Mouse (Mus musculus) central nervous system, embryonic 18 days (tissue): ENCODE measurements around the gene Zbtb7b. TPM values are rescaled to one million over a fixed set of nuclear protein-coding genes. Genes with fewer than 3 reads are reported as not detected.

ENCODE experiments used
- polyA plus RNA-seq: library from polyadenylated mRNA; depleted of rRNA; stranded (reverse); fragments of >200 nt; gene quantifications from 2 replicates; pipeline ENCODE4 v1.2.3, GENCODE M21; 2012; rRNA removed

Gene Zbtb7b
- polyA plus RNA-seq: 3.4 and 3.7 TPM in 2 replicates

DNA sequence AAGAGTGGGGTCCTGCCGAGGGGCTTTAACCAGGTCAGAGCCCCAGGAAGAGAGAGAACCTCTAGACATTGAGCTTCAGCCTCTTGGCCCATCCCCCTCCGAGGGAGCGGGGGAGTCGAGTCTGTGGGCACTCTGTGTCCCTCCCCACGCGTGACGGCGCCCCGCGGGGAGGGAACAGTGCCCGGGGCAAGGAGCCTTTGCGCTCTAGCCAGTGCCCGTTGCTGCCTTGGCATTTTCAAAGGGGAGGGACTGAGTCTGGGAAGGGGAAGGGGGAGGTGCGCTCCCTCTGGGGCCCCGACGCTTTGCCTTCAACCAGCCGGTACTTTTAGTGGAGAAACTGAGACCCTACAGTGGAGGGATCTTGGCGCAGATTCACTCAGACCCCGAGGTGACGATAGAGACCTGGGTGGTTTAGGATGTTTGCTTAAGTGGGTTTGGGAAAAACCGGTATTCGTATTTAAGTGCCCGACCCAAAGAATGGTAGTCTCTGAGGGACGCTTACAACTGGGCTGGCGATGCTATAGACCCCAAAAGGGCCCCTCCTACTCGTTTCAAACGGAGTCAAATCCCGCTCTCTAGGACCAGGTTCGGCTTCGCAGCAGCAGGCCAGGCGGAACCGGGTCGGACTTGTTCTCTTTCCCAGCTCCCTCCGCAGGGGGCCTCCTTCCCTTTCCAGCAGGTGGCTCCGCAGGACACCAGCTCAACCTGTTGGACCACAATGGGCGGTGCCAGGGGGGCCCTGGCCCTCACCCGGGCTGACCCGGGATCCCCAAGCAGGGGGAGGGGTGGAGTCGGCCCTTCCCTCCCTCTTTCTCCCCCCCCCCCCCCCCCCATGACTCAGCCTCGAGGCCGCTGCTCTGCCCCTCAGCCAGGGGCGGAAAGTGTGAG, at the start of gene Zbtb7b:
Gene Zbtb7b, minus strand, starts transcription at position 771 of the 888 bp plus-strand sequence.

DNA sequence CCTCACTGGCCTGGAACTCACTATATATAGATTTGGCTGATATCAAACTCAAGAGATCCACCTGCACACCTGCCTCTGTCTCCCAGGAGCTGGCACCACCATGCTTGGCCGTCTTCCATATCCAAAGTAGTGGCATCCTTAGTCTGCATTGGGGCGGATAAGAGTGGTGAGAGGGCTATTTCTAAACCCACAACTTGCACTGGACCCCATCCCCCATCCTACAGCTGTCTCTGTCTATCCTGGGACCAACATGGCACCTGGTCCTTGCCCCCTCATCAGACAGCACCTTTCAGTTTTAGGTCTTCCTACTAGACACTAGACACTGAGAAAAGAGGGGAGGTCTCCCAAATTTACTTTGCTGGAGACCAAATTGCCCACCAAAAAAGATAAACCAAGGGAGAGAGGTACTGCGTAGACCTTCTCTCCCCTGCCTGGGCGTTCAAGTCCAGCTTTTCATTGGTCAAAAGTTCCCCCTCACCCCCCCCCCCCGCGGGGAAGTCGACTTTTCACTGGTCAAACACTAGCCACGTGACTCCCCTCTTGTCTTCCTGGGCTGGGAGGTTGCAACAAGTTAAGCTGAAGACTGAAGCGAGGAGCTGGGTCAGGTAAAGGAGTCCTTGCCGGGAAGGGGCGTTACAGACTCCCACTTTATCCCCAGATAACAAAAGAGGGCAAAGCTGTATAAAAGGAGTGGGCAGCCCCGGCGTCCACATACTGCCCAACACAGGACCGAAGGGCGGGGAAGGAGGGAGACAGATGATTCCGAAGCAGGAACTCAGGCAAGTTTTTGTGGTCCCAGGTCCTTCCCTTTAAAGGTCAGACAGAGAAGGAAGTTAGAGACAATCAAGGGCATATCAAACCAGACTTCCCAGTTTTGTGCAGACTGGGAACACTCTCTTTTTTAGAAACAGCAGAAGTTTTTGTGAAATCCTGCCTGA, 41.9 kb upstream of the Zbtb7b start, which contains the start of gene Pbxip1:
Gene Pbxip1, plus strand, starts transcription at position 531 of the 938 bp plus-strand sequence.

DNA sequence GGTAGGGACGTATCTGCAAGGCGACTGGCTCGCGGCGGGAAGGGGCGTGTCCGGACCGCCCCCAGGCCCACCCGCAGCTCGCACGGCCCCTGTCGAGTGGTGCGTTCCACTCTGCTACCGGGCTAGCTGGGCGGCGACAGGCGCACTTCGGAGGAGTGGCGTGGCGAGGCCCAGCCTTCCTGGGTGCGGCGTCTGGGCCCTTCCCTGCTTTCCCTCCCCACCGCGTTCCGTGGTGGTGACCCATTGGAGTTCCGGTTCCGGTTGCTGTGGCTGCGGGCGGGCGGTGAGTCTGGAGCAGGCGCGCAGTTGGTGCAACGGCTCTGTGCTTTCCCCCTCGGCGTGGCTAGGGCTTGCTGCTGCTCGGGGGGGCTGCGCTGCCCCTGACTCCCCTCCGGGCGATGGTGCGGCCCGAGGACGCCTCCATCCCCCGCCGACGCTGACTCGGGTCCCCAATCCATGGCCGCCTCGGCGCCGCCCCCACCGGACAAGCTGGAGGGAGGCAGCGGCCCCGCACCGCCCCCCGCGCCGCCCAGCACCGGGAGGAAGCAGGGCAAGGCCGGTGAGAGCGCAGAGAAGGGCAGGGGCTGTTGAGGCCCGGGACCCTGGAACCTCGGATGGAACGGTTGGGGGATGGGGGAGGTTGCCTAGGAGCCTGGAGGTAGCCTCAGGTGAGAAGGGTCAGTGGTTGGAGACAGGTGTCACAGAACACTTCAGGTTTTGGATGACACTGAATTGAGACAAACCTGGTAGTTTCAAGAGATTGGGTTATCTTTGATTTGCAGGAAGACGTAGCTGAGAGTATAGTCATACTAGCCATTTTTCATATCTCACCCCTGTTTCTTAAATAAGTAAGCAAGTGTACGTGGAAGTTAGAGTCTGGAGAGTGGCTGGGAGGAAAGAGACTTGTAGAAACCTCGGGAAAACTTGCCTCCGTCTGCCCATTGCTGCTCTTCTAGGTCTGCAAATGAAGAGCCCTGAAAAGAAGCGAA, 35.9 kb upstream of the Zbtb7b start, which contains the start of gene Pygo2:
Gene Pygo2, plus strand, starts transcription at position 44 of the 989 bp plus-strand sequence.

DNA sequence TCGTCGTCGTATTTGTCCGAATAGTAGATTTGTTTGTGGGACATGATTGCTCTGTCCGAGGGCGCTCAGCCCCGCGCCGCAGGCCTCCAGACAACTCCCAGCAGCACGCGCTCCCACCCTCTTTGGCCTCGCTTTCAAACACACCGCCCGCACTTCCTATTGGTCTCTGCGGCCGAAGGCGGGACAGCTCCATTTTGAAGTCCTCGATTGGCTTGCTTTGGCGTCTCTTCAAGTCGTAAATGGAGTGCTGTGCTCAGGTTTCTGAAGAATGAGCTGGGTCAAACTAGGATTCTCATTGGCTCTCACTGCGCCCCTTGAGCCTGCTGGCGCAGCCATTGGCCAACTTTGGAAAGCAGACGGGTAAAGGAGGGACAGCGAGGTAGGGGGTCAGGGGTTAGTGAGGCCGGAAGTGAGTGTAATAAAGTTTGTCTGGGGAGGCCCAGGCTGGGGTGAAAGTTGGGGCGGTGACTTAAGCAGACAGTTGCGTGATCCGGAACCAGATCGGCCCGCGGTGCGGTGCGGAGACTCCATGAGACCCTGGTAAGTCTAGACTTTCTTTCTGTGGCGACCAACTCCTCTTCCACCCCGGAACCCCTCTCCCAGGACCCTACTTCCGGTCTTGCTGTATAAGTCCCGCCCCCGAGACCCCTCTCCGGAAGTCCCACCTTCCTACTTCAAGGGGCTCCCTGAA, 23.7 kb upstream of the Zbtb7b start, which contains the start of the genes Cks1b and Shc1:
Gene Cks1b, minus strand, starts transcription at position 214 of the 691 bp plus-strand sequence.
Gene Shc1, plus strand, starts transcription at position 274 of the 691 bp plus-strand sequence.

DNA sequence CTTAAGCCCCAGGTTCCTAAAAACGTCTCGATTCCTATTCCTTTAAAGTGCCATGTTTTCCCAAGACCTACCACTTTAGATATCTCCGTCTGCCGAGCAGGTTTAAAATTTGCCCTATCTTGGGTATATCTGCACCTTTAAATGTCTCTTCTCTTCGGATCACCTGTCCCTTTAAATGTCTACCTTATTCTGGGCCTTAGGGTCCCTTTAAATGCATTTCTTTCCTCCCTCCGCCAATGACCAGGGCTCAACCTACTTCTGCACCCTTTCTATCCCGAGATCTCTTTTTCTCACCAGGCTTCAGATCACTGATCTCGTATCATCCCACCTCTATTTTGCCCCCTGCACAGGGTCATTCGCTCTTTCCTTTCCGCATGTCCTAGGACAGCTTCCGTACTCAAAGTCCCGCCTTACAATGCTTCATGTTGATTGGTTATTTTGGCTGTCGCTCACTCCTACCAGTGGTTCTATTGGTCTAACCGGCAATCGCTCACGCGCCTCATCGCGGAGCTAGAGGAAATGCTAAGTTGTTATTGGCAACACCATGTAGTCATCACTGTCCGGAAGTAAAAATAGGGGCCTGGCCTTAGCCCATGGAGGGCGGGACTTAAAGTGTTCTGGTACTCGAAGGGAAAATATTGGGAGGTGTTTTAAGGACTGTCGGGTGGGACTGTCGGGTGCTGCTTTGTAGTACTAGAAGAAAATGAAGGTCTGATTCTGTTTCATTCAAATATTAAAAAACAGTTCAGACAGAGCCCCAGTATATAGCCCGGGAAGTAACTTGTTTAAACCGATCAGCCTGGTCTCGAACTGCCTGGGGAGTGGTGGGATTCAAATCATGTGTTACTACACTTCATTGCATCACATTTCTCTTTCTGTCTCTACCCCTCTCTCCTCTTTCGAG, 17.2 kb upstream of the Zbtb7b start, which contains the start of gene Flad1:
Gene Flad1, minus strand, starts transcription at position 381 of the 904 bp plus-strand sequence.

DNA sequence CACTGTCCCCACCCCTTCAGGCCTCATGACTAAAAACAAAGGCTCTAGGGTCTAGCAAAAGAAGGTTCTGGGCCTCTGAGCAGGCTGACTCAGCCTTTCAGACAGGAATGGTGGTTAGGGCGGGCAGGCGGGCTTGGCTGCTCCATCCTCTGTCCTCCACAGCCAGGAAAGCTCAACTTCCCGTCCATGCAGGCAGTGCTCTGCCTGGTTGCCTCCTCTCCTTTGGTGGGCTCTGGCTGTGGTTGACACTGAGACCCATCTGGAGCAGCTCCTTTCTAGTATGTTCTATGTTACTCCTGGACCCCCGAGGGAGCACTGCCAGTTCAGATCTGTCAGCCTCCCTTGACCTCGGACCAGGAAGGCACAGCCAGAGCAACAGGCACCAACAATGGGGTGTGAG, 8.1 kb upstream of the Zbtb7b start, which contains the start of gene Lenep:
Gene Lenep, minus strand, starts transcription at position 101 of the 400 bp plus-strand sequence.

DNA sequence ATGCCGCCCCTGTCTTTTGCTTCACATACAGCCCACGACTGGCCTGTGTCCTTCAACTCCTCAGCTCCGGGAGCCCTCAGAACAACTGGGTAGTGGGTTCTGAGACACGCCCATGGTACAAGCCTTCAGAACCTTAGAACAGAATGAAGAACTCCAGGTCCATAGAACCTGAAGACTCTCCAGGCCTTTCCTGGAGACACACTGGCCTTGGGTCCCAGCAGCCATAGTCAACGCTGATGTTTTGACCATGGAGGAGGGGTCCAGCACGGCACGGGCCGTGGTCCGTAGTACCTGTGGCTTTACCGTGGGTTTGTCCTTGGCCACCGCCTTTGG, 29.5 kb downstream of the Zbtb7b start, which contains the start of gene Dcst1:
Gene Dcst1, minus strand, starts transcription at position 101 of the 333 bp plus-strand sequence.

DNA sequence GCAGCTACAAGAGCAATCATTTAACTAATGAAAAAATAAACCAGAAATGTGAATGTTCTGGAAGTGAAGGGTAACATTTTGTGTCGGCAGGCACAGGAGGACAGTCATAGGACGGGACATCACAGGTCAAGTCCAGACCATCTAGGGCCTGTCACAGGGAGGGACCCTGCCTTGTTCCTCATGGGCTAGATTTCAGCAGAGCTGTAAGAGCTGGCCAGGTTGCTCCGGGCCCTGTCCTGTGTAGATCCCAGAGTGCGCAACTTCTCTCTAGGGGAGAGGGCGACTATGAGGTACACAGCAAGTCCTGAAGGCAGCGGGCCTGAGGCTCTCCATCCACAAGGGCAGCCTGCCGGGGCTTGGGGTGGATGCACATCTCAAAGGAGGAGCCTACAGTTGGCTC, 32.9 kb downstream of the Zbtb7b start, which contains the start of gene Dcst2:
Gene Dcst2, plus strand, starts transcription at position 301 of the 400 bp plus-strand sequence.

DNA sequence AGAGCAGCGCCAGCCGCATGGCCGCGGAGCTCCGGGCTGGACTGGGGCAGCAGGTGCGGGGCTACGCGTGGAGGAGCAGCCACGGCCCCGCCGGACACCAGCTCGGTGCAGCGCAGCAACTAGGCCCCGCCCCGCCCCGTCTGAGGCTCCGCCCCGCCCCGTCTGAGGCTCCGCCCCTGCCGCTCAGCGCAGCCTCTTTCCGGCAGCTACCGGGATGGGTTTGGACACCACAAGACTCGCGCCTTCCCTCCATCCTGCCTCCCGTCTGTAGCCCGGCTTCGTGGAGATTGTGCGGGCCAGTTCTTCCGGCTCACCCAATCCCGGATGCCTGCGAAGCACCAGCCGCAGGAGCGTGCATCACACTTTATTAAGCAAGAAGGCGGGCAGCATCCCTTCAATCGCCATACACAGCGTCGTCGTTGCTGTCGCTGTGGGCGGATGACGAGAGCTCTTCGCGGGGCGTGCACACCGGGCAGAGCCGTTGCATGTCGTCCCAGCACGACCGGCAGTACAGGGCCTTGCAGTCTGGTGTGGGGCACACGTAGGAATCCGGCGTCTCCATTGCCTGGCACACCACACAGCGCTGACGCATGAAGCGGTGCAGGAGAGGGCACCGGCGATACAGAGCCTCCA, 44.6 kb downstream of the Zbtb7b start, which contains the start of gene Adam15:
Gene Adam15, minus strand, starts transcription at position 128 of the 633 bp plus-strand sequence.

DNA sequence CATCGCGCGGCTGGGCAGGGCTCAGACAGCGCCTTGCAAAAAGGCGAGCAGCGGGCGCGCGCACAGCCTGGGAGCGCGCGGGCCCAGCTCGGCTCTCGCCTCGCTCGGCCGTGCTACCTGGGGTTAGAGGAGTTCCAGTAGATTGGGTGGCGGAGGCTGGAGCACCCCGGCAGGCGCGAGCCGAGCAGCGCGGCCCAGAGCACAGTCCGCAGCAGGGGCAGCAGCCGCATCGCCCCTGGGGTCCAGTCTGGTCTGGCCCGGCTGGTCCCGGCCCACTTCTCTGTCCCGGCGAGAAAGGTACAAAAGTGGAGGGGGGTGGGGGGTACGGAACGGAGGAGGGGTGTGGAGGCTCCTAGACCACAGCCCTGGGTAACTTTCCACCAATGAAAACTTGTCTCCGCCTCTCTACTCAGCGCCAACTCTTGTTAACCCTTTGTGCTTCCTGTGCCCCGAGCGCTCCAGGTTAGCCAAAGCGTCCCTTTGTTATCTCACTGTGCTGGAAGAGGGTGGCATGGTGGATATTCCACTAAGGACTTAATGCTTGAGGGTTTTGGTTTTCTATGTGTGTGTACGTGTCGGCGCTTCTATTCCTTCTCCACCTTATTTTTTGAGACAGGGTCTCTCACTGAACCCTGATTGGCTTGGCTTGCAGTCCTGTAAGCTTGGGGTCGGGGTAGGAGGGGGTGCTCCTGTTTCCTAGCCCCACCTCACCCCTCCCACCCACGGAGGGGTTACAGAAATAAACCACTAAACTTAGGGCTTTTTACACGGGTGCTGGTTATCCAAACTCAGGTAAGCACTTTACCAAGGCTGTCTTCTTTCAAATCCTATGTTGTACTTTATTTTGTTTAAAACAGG, 56.6 kb downstream of the Zbtb7b start, which contains the start of gene Efna4:
Gene Efna4, minus strand, starts transcription at position 308 of the 858 bp plus-strand sequence.

Other genes starting within 250 kb of the Zbtb7b start
- 66.1 and 76.8 TPM in 2 replicates for gene Hcn3, start 234.6 kb downstream of the Zbtb7b start, polyA plus RNA-seq
- 79.8 and 84.1 TPM in 2 replicates for gene Clk2, start 230.0 kb downstream of the Zbtb7b start, polyA plus RNA-seq
- 116 and 120 TPM in 2 replicates for gene Scamp3, start 217.3 kb downstream of the Zbtb7b start, polyA plus RNA-seq
- 67.2 and 68.9 TPM in 2 replicates for gene Fam189b, start 211.6 kb downstream of the Zbtb7b start, polyA plus RNA-seq
- gene Gba, start 191.8 kb downstream of the Zbtb7b start, polyA plus RNA-seq: 49.4 and 52.2 TPM in 2 replicates
- 223 and 225 TPM in 2 replicates for gene Thbs3, start 179.6 kb downstream of the Zbtb7b start, polyA plus RNA-seq
- gene Mtx1, start 167.7 kb downstream of the Zbtb7b start, polyA plus RNA-seq: 145 and 148 TPM in 2 replicates
- 4.5 and 5.8 TPM in 2 replicates for gene Muc1, start 165.7 kb downstream of the Zbtb7b start, polyA plus RNA-seq
- gene Krtcap2, start 148.8 kb downstream of the Zbtb7b start, polyA plus RNA-seq: 101 TPM in 2 replicates
- gene Trim46, start 148.5 kb downstream of the Zbtb7b start, polyA plus RNA-seq: 113 and 137 TPM in 2 replicates
- gene Dpm3, start 135.4 kb downstream of the Zbtb7b start, polyA plus RNA-seq: 140 and 171 TPM in 2 replicates
- gene Slc50a1, start 124.2 kb downstream of the Zbtb7b start, polyA plus RNA-seq: 53.7 and 53.8 TPM in 2 replicates
- gene Efna1, start 113.6 kb downstream of the Zbtb7b start, polyA plus RNA-seq: 7.8 and 8.6 TPM in 2 replicates
- 94.2 and 96.9 TPM in 2 replicates for gene Efna3, start 71.8 kb downstream of the Zbtb7b start, polyA plus RNA-seq
- 12.3 and 13.4 TPM in 2 replicates for gene Efna4, start 56.7 kb downstream of the Zbtb7b start, polyA plus RNA-seq
- gene Adam15, start 44.8 kb downstream of the Zbtb7b start, polyA plus RNA-seq: 103 and 104 TPM in 2 replicates
- 0.28 and 0.30 TPM in 2 replicates for gene Dcst2, start 32.8 kb downstream of the Zbtb7b start, polyA plus RNA-seq
- gene Dcst1, start 29.5 kb downstream of the Zbtb7b start, polyA plus RNA-seq: 0.07 and 0.17 TPM in 2 replicates
- gene Lenep, start 8.0 kb upstream of the Zbtb7b start, polyA plus RNA-seq: 3.1 and 3.7 TPM in 2 replicates
- gene Flad1, start 17.1 kb upstream of the Zbtb7b start, polyA plus RNA-seq: 40.6 and 41.9 TPM in 2 replicates
- 57.5 and 61.0 TPM in 2 replicates for gene Cks1b, start 23.6 kb upstream of the Zbtb7b start, polyA plus RNA-seq
- 19.4 and 22.6 TPM in 2 replicates for gene Shc1, start 23.7 kb upstream of the Zbtb7b start, polyA plus RNA-seq
- 65.5 and 66.0 TPM in 2 replicates for gene Pygo2, start 35.4 kb upstream of the Zbtb7b start, polyA plus RNA-seq
- 10.4 and 13.0 TPM in 2 replicates for gene Pbxip1, start 41.9 kb upstream of the Zbtb7b start, polyA plus RNA-seq
- gene Pmvk, start 59.8 kb upstream of the Zbtb7b start, polyA plus RNA-seq: 110 and 117 TPM in 2 replicates
- 12.9 and 13.2 TPM in 2 replicates for gene Kcnn3, start 125.4 kb upstream of the Zbtb7b start, polyA plus RNA-seq